Mouse (Mus musculus): Measurements from ENCODE around the gene Wdr66. TPM values are rescaled to one million over a fixed set of nuclear protein-coding genes. Genes with fewer than 3 reads are reported as not detected.

Wdr66 gene
- polyA plus RNA-seq, 1 experiment from 2014 or later: 1.1 TPM

DNA sequence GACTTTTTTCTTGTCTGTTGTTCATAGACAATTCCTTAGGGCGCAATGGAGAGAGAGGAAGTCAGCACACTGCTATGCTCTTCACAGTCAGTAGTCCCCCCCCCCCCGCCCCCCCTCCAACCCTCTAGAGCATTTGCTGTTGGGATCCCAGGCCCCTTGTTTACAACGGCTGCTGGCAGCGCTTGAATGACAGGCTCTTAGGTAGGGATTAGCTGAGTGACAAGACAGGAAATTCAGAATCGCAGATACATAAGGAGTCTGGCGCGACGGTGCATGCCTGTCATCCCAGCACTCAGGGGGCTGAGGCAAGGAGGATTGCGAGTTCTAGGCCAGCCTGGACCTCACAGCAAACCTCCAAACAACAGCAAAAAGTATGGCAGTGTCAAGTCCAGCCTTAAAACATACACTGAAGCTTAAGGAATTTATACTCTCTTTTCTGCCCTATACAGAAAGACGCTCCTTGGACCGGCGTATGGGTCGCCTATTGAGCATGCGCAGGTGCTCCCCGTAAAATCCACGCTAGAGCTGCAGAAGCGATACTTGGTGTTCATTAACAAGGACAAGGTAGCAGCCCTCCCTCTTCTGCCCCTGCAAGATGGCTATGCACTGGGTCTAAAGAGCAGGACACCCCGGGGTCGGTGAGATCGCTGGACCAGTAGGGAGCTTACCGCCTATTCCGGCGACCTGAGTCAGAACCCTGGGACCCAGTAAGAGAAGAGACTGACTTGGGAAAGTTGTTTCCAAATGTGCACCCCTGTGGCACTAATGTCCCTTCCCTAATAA is 45.3 kb downstream of the Wdr66 start:
- H3K4me3 ChIP-seq (ENCODE audit: low read depth, low read length): no peak overlapping the region
- ATAC-seq (replicated peaks; ENCODE audit: low FRiP score, low TSS enrichment, low read depth) (no peak), DNase-seq (ENCODE audit: low spot score) (no peak)
- H3K27me3 ChIP-seq (replicated peaks; ENCODE audit: control insufficient read depth, insufficient read depth, low read length): 0 out of 2 replicates have a peak, but pooled peaks cover 3% of the 10 kb centered on the region
- H3K36me3 ChIP-seq (ENCODE audit: control insufficient read depth, insufficient read depth, low read length): no peaks in the 10 kb centered on the region
- no peaks in the 10 kb centered on the region for H3K9me3 ChIP-seq (ENCODE audit: control insufficient read depth, low read length)
- WGBS: 56% methylated on average over 23 of the region's 23 CpGs
- H3K4me1 ChIP-seq (replicated peaks; ENCODE audit: control insufficient read depth, insufficient read depth, low read length): no peaks in the 10 kb centered on the region
- H3K4me2 ChIP-seq (ENCODE audit: low read length): no peak overlapping the region
- no peak overlapping the region for H3K9ac ChIP-seq (ENCODE audit: low read length)
- H3K27ac ChIP-seq (ENCODE audit: low read depth): no peak overlapping the region

- Histone ChIP-seq H3K4me2 (ENCODE audit: low read length) (no peak overlapping the region), H3K27me3 (replicated peaks; ENCODE audit: control insufficient read depth, insufficient read depth, low read length) (0 out of 2 replicates have a peak, but pooled peaks cover 3% of the 10 kb centered on the region), H3K4me1 (replicated peaks; ENCODE audit: control insufficient read depth, insufficient read depth, low read length) (no peaks in the 10 kb centered on the region), H3K9me3 (ENCODE audit: control insufficient read depth, low read length) (no peaks in the 10 kb centered on the region), H3K9ac (ENCODE audit: low read length) (no peak overlapping the region), H3K4me3 (ENCODE audit: low read depth, low read length) (no peak overlapping the region), H3K36me3 (ENCODE audit: control insufficient read depth, insufficient read depth, low read length) (no peaks in the 10 kb centered on the region), H3K27ac (ENCODE audit: low read depth) (no peak overlapping the region)
- ATAC-seq (replicated peaks; ENCODE audit: low FRiP score, low TSS enrichment, low read depth) (no peak), DNase-seq (ENCODE audit: low spot score) (no peak)
- WGBS: 82% methylated on average over 7 of the region's 7 CpGs
These were observed 45.9 kb downstream of the Wdr66 start for GRCm38 (mm10) chr5:123297830-123298229.

DNA sequence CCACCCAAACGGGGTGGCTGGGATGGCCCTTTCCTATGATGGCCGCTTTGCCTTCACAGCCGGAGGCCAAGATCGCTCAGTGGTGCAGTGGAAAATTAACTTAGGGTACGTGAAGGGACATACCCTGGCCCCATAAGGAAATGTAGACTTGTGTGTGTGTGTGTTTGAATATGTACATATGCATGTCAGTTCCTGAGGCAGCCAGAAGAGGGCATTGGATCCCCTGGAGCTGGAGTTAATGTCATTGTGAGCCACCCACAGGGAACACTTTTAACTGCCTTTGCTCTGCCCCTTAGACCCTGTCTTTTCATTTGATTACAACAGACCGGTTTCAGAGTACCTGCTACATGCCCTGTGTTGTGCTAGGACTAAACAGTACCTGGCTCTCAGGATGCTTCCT is 46.6 kb downstream of the Wdr66 start:
- ATAC-seq (replicated peaks; ENCODE audit: low FRiP score, low TSS enrichment, low read depth): no peak
- H3K9ac ChIP-seq (ENCODE audit: low read length): no peak overlapping the region
- no peak for DNase-seq (ENCODE audit: low spot score)

DNA sequence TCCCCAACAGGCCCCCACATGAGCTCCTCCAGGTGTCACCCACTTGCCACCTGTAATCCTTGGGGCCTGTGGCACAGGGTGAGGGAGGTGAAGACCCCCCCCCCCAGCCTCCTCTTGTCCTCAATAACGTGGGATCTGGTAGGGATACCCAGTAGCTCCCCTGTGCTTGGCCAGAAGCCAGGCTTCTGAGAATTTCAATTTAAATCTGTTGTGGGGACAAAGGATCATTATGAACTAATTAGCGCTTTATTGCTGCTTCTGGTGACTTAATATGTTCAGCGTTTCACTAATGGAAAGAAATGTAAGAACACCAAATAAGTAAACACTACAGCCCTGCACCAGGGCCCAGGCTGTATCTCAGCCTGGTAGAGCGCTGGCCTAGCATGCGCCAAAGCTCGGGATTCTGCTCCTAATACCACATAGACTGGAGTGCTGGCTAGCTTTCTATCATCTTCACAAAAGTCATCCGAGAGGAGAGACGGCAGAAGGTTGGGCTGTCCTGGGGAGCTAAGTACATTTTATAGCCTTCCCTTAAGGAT is 48.7 kb downstream of the Wdr66 start:
- Histone ChIP-seq H3K4me3 (ENCODE audit: low read depth, low read length) (no peak overlapping the region), H3K9me3 (ENCODE audit: control insufficient read depth, low read length) (no peaks in the 10 kb centered on the region), H3K27ac (ENCODE audit: low read depth) (no peak overlapping the region), H3K4me2 (ENCODE audit: low read length) (no peak overlapping the region), H3K36me3 (ENCODE audit: control insufficient read depth, insufficient read depth, low read length) (no peaks in the 10 kb centered on the region), H3K27me3 (replicated peaks; ENCODE audit: control insufficient read depth, insufficient read depth, low read length) (0 out of 2 replicates have a peak, but pooled peaks cover 3% of the 10 kb centered on the region), H3K9ac (ENCODE audit: low read length) (no peak overlapping the region), H3K4me1 (replicated peaks; ENCODE audit: control insufficient read depth, insufficient read depth, low read length) (no peaks in the 10 kb centered on the region)
- ATAC-seq (replicated peaks; ENCODE audit: low FRiP score, low TSS enrichment, low read depth) (no peak), DNase-seq (ENCODE audit: low spot score) (no peak)
- 66% methylated on average over 8 of the region's 8 CpGs for WGBS

More for the DNA sequence above, 46.6 kb downstream of the Wdr66 start:
- Histone ChIP-seq H3K36me3 (ENCODE audit: control insufficient read depth, insufficient read depth, low read length) (no peaks in the 10 kb centered on the region), H3K4me1 (replicated peaks; ENCODE audit: control insufficient read depth, insufficient read depth, low read length) (no peaks in the 10 kb centered on the region), H3K4me2 (ENCODE audit: low read length) (no peak overlapping the region), H3K4me3 (ENCODE audit: low read depth, low read length) (no peak overlapping the region), H3K27me3 (replicated peaks; ENCODE audit: control insufficient read depth, insufficient read depth, low read length) (0 out of 2 replicates have a peak, but pooled peaks cover 3% of the 10 kb centered on the region), H3K27ac (ENCODE audit: low read depth) (no peak overlapping the region), H3K9me3 (ENCODE audit: control insufficient read depth, low read length) (no peaks in the 10 kb centered on the region)
- WGBS: 88% methylated on average over 6 of the region's 6 CpGs

GRCm38 (mm10) chr5:123301780-123302521 is 50.0 kb downstream of the Wdr66 start:
- ATAC-seq (replicated peaks; ENCODE audit: low FRiP score, low TSS enrichment, low read depth) (no peak), DNase-seq (ENCODE audit: low spot score) (no peak)
- Histone ChIP-seq H3K4me1 (replicated peaks; ENCODE audit: control insufficient read depth, insufficient read depth, low read length) (no peaks in the 10 kb centered on the region), H3K27ac (ENCODE audit: low read depth) (no peak overlapping the region), H3K4me3 (ENCODE audit: low read depth, low read length) (no peak overlapping the region), H3K9ac (ENCODE audit: low read length) (no peak overlapping the region), H3K27me3 (replicated peaks; ENCODE audit: control insufficient read depth, insufficient read depth, low read length) (no peaks in the 10 kb centered on the region), H3K36me3 (ENCODE audit: control insufficient read depth, insufficient read depth, low read length) (no peaks in the 10 kb centered on the region), H3K4me2 (ENCODE audit: low read length) (no peak overlapping the region), H3K9me3 (ENCODE audit: control insufficient read depth, low read length) (no peaks in the 10 kb centered on the region)
- 79% methylated on average over 20 of the region's 20 CpGs for WGBS

- WGBS: 67% methylated on average over 18 of the region's 18 CpGs
- ATAC-seq (replicated peaks; ENCODE audit: low FRiP score, low TSS enrichment, low read depth): no peak
These were observed 55.9 kb downstream of the Wdr66 start for GRCm38 (mm10) chr5:123307630-123308282.

GRCm38 (mm10) chr5:123309816-123310215 is 57.9 kb downstream of the Wdr66 start:
- H3K27me3 ChIP-seq (replicated peaks; ENCODE audit: control insufficient read depth, insufficient read depth, low read length): no peaks in the 10 kb centered on the region
- 0 out of 2 replicates have a peak, but pooled peaks cover 18% of the 10 kb centered on the region for H3K4me1 ChIP-seq (replicated peaks; ENCODE audit: control insufficient read depth, insufficient read depth, low read length)
- DNase-seq (ENCODE audit: low spot score): peak; percentile 61
- ATAC-seq (replicated peaks; ENCODE audit: low FRiP score, low TSS enrichment, low read depth): peak; percentile 50; the same call in 1 of the 2 replicates
- peak overlapping the region; percentile 62 for H3K27ac ChIP-seq (ENCODE audit: low read depth)
- peak overlapping the region; percentile 9; the same call in 1 of the 2 replicates for H3K4me2 ChIP-seq (ENCODE audit: low read length)
- no peaks in the 10 kb centered on the region for H3K36me3 ChIP-seq (ENCODE audit: control insufficient read depth, insufficient read depth, low read length)
- H3K9ac ChIP-seq (ENCODE audit: low read length): no peak overlapping the region
- H3K4me3 ChIP-seq (ENCODE audit: low read depth, low read length): no peak overlapping the region
- no peaks in the 10 kb centered on the region for H3K9me3 ChIP-seq (ENCODE audit: control insufficient read depth, low read length)
- WGBS: 17% methylated on average over 10 of the region's 10 CpGs

More at GRCm38 (mm10) chr5:123307630-123308282, 55.9 kb downstream of the Wdr66 start:
- Histone ChIP-seq H3K36me3 (ENCODE audit: control insufficient read depth, insufficient read depth, low read length) (no peaks in the 10 kb centered on the region), H3K27me3 (replicated peaks; ENCODE audit: control insufficient read depth, insufficient read depth, low read length) (no peaks in the 10 kb centered on the region), H3K27ac (ENCODE audit: low read depth) (no peak overlapping the region), H3K4me3 (ENCODE audit: low read depth, low read length) (no peak overlapping the region), H3K4me2 (ENCODE audit: low read length) (no peak overlapping the region), H3K9ac (ENCODE audit: low read length) (no peak overlapping the region), H3K9me3 (ENCODE audit: control insufficient read depth, low read length) (no peaks in the 10 kb centered on the region), H3K4me1 (replicated peaks; ENCODE audit: control insufficient read depth, insufficient read depth, low read length) (0 out of 2 replicates have a peak, but pooled peaks cover 11% of the 10 kb centered on the region)
- no peak for DNase-seq (ENCODE audit: low spot score)

DNA sequence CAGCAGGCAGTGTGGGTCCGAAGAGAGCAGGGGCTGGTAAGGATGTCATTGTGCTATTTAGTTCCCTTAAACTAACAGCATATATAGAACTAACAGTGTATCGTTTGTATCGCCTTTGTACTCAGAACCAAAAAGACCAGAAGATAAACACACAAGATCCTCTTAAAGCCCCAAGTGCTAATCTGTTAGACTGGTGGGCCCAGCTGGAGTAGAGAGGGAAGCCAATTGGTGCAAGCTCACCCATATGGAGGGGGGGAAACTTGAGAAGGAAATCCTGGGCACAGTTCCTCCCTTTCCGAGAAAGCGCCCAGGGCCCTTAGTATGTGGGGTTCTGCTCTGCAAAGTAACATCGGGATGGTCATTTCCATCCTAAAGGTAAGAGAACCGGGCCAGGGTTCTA is 58.3 kb downstream of the Wdr66 start:
- WGBS: 43% methylated on average over 7 of the region's 7 CpGs
- Histone ChIP-seq H3K27me3 (replicated peaks; ENCODE audit: control insufficient read depth, insufficient read depth, low read length) (no peaks in the 10 kb centered on the region), H3K4me3 (ENCODE audit: low read depth, low read length) (no peak overlapping the region), H3K4me1 (replicated peaks; ENCODE audit: control insufficient read depth, insufficient read depth, low read length) (0 out of 2 replicates have a peak, but pooled peaks cover 21% of the 10 kb centered on the region), H3K4me2 (ENCODE audit: low read length) (peak overlapping the region; percentile 9; the same call in 1 of the 2 replicates), H3K9ac (ENCODE audit: low read length) (no peak overlapping the region), H3K36me3 (ENCODE audit: control insufficient read depth, insufficient read depth, low read length) (no peaks in the 10 kb centered on the region), H3K27ac (ENCODE audit: low read depth) (peak overlapping the region; percentile 62), H3K9me3 (ENCODE audit: control insufficient read depth, low read length) (no peaks in the 10 kb centered on the region)
- no peak for ATAC-seq (replicated peaks; ENCODE audit: low FRiP score, low TSS enrichment, low read depth)
- no peak for DNase-seq (ENCODE audit: low spot score)

Data from intestine, embryonic 14.5 days (tissue).